Mouse (Mus musculus) ZHBTc4 (cell line): ENCODE results near the gene Hps5.
"Not testable (repeated sequence)": the region's sequence is repeated elsewhere in the genome, so short reads cannot be mapped to it uniquely, and the experiment has no call there.

ENCODE experiments used
- DNase-seq: peaks from one replicate; pipeline ENCODE4 v3.0.0-alpha.2; 2011; ENCODE audit warnings: low read depth, low spot score

The Hps5 gene

GRCm38 (mm10) chr7:46795287-46796205 lies at the start of gene Hps5, which contains the start of gene Gtf2h1:
Gene Hps5, minus strand, starts transcription at chr7:46796064.
Gene Gtf2h1, plus strand, starts transcription at chr7:46796103.
- peak; percentile 99 for DNase-seq

DNA sequence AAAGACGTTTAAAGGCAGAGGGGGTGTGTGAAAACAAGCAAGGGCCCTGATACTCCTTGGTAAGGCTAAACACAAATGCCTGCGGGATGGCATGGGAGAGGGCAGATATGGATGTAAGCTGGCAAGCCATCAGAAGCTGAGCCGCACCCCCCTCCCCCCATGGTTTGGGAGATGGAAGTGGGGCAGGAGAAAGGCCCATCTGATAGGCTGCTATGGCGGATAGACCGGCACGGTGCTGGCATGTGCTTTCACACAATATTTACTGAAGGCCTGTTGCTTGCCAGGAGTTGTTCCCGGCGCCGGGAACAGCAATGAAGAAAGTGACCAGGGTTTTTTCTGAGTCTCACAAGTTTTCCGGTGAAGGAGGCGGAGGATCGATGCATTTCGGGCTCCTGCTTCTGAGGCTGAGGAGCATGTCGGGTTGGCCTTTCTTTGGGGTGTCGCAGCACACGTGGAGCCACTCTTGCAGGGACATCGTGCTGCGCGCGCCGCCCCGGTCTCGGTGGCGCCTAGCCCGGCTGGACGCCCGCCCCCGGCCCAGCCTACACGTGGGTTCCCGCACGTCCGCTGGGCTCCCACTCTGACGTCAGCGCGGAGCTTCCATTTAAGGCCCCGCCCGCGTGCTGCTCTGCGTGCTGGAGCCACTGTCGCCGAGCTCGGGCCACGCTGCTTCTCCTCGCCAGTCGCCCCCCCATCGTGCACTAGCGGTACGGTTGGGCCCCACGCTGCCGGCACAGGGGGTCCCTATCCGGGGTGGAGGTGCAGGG lies 49.5 kb upstream of the Hps5 start:
- peak; percentile 96 for DNase-seq

- no peak for DNase-seq
Observed at GRCm38 (mm10) chr7:46843576-46843975, 47.7 kb upstream of the Hps5 start.

- DNase-seq = no peak
Observed at GRCm38 (mm10) chr7:46842278-46842677, 46.4 kb upstream of the Hps5 start.

- DNase-seq = no peak
Observed at GRCm38 (mm10) chr7:46840787-46841525, 45.1 kb upstream of the Hps5 start, which contains the start of gene Ldha. Gene Ldha, plus strand, starts transcription at chr7:46841475.

- no peak for DNase-seq
Observed at GRCm38 (mm10) chr7:46840326-46840725, 44.5 kb upstream of the Hps5 start.

DNA sequence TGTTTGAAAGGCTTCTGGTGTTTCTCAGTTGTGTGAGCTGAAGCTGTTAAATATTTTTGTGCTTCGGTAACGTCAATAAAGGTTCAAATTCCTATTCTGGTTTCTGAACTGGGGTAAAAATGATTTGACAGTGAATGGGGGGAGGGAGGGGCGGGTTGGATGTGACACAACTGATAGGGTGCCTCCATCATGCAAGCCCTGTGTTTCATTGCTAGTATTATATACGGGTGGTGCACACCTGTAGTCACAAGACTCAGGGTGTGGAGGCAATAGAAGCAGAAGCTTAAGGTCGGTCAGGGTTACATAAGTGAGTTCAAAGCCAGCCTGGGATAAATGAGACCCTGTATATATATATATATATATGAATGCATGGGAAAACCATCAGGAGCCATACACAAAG lies 44.0 kb upstream of the Hps5 start:
- no peak for DNase-seq

DNA sequence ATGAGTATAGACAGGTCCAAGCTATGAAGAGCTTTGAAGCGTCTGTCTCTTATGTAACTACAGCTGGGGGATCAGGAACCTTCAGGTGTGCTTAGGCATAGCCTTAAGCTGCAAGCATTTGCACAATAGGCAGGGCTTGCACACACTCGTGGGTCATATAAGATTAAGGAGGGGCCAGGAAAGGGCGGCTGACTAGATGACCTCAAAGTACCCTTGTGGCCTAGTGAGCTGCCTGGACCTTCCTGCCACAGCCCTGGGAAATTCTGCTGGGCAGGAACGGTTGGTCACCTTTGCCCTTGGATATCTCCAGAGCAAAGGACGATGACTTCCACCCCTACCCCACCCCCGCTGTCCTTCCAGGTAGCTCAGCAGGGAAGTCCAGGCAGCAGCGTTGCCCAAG lies 43.6 kb upstream of the Hps5 start:
- no peak for DNase-seq

GRCm38 (mm10) chr7:46838891-46839302 lies 43.0 kb upstream of the Hps5 start:
- DNase-seq = peak; percentile 89

GRCm38 (mm10) chr7:46838104-46838671 lies 42.3 kb upstream of the Hps5 start:
- DNase-seq = no peak

DNA sequence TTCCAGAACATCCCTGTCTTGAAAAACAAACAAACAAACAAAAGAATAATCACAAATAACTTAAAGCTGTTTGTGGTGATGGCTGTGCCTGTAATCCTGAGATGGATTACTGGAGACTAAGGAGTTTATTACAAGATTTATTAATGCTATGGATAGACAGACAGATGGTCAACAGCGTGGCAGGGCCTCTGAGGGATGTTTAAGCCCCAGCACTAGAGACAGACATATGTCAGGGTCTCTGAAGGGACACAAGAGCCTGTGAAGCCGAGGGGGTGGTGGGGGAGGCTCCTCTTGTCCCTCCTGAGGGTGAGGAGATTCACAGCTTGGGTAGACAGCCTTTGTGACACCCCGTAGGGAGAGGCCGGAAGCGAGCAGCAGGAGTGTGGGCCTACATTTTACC lies 41.2 kb upstream of the Hps5 start:
- DNase-seq = no peak

GRCm38 (mm10) chr7:46836357-46836756 lies 40.5 kb upstream of the Hps5 start:
- no peak for DNase-seq

DNA sequence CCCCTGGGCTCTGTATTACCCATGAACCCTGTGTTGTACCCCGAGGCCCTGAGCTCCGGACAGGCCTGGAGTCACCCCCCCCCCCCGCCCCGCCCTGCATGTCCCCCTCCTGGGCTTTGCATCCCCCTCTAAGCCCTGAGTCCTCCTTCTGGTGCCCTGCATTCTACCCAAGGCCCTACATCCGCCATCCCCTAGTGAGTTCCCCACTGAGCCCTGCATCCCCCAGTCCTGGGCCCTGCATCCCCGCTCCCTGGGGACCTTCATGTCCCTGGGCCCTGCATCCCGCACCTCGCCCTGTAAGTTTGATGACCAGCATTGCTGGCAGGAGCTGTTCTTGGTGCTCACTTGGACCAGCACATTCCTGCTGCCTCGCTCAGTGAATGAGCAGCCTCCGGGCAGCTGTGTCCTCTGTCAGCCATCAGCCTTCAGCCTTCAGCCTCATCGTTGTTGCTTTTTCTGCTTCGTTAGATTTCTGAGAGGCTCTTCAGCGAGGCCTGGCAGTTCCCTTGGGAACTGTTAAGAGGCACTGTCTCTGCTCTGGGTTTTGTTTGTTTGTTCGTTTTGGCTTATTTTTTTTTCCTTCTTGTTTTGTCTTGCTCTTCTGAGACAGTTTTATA lies 39.2 kb upstream of the Hps5 start:
- no peak for DNase-seq

DNA sequence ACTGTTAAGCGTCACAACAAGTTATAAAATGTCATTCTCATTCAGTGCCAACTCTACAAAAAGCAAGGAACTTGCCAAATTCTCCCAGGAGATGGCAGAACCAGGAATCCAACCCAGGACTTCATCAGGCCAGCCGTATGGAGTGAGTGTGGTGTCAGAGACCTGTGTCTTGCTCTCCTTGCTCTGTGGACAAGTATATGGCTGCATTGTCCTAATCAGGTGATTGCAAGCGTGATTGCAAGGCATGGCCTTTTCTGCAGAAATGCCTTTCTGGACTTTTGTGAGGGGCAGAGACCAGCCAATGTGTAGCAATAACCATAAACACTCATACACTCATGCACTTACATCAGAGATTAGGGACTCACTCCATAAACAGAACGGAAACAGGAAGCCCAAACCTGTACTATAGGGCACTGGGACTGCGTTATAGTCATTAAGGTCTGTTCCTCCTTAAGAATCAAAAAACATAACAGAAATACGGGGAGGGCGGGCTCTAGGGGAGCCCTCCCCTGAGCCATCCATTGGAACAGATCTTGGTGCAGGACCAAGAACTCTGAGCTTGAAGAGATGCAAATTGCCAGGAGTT lies 37.9 kb upstream of the Hps5 start:
- no peak for DNase-seq

- no peak for DNase-seq
Observed at GRCm38 (mm10) chr7:46833266-46833665, 37.4 kb upstream of the Hps5 start.

DNA sequence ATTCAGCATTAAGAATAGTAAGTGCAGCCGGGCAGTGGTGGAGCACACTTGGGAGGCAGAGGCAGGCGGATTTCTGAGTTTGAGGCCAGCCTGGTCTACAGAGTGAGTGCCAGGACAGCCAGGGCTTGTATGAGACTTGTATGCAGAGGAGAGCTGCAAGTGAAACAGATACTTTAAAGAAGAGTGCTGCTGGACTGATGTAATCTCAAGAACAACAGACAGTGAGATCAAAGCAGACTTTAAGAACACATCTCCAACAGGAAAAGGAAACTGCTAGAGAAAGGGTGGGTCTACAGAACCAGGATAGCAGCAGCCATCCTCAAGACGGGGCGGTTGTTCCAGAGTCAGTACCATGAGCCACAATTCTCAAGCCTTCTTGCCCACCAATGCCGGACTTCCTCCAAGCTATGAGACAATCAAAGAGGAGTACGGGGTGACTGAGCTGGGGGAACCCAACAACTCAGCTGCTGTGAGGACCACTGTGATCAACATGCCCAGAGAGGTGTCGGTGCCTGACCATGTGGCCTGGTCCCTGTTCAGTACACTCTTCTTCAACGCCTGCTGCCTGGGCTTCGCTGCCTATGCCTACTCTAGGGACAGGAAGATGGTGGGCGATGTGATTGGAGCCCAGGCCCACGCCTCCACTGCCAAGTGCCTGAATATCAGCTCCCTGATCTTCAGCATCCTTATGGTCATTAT lies 36.4 kb upstream of the Hps5 start:
- DNase-seq = not testable (repeated sequence)

- DNase-seq = no peak
Observed at GRCm38 (mm10) chr7:46831693-46832092, 35.8 kb upstream of the Hps5 start.

DNA sequence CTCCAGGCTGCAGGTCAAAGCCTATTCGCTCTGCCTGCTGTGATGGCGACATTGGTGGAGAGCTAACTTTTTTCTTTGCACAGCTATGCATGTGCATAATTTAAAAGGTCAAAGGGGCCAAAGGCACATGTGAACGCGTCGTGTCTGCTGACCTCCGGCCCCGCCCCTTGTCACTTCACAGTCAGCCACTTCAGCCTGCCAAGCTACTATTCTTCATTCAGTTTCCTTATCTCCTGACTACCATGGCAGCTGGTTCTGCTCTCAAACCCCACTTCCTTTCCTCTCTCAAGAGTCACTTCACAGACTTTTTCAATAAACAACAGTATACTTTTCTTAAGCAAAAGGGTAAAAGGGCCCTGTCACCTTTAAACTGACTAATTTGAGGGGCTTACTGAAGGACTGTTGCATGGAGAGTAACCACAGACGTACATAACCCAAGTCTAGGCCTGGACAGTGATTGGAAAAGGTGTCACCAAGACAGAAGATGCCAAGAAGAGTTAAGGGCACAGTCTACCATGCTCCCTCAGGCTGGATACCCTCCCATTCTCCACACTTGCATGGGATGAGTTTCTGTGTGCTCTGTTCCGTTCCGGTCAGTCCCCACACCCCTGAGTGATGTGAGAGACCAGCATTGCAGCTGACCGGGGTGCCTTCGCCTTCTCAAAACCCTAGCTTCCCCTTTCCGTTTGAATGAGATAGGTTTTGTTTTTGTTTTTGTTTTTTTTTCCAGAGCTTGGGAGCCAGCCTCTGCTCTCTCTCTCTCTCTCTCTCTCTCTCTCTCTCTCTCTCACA lies 35.1 kb upstream of the Hps5 start:
- no peak for DNase-seq

GRCm38 (mm10) chr7:46829911-46830310 lies 34.0 kb upstream of the Hps5 start:
- no peak for DNase-seq
